Mouse (Mus musculus): ENCODE measurements around the gene Hoxd8. TPM values are rescaled to one million over a fixed set of nuclear protein-coding genes. Genes with fewer than 3 reads are reported as not detected.

Hoxd8 gene
- total RNA-seq, 2 experiments from 2014 or later: 1.9 to 2.5 TPM

DNA sequence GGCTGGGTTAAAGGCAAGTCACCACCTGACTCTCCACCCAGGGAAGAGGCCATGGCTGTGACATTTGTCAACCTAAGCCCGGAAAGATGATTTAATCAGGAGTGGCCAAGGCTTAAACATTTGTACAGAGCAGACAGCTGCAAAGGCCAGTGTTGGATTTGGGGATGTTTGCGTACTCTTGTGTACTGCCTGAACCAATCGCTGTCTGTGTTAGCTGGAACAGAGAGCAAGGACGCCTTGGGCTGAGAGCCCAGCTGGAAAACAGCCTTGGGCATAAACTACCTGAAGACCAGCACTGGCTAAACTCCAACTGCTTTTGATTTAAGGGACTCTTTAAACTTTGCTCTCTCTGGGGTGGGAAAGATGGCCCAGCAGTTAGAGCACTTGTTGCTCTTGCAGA is 4.3 kb downstream of the Hoxd8 start:
- intact Hi-C loops (cut with DNase I): loop anchor here (10.0 kb wide), 1 partner anchor 1076 kb away; no protein-coding TSS in a partner anchor

DNA sequence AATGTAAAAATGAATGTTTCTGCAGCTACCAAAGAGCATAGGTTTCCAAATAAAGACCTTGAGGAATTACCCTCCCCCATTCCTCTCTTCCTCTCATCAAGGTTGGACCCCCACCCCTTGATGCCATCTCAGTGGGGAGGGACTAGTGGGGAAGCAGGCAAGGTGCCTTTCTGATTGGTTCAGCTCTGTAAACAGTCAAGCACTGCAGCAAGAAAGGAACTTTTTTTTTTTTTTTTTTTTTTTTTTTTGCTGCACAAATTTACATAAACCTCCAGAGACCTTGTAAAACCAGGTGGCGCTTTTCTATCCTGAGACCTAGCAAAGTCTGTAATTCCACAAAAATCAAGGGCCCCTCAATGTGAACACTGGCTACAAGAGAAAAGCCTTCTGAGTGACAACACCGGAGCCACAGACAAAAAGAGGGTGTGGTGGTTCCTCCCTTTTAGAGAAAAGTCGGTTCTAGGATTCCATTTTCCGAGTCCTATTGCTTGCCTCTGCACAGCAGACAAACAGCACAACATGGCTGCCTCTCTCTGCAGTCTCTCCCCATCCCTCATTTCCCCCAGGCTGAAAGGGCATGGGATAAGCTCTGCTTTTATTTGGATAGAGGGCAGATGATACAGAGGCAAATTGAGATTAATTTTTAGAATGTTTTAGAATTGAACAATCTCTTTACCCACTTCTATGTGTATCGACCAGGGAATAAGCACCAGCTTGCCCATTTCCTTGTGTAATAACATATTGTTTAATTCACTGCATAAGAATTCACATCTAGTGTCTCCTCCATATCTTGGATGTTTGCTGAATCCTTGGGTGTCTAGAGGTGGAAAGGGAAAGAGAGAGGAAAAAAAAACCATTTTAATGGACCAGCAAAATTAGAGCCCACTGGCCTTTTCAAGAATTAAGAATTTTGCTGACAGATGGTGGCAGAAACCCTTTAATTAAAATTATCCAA is 5.3 kb downstream of the Hoxd8 start:
- no peak for DNase-seq
- intact Hi-C loops (cut with DNase I): loop anchor here (10.0 kb wide), 1 partner anchor 1075 kb away; no protein-coding TSS in a partner anchor

More for the DNA sequence above, 4.3 kb downstream of the Hoxd8 start:
- DNase-seq: no peak

DNA sequence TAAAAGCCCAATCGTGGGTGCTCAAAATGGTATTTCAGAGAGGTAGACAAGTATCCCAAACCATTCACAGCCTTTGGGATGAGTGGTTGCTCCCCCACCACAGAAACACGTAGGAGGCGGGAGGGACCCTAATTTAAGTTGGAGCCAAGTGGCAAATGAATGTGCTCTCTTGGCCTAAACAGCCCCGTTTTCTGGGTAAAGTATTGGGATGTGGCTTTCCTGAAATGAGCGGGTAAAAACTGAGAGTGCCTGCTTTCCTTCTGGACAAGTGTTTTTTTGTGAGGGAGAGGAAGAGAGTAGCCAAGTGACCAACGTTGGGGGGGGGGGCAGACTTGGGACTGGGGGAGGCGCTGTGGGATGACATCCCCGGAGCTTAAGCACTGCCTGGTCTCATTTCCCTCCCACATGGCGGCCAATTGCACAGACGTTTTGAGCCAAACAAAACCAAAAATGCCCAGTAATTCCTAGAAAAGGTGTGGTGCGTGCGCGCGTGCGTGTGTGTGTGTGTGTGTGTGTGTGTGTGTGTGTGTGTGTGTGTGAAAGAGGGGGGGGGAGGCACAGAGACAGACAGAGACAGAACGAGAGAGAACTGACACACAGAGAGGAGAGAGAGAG is 6.6 kb downstream of the Hoxd8 start:
- intact Hi-C loops (cut with DNase I): no loop called here
- DNase-seq: no peak

DNA sequence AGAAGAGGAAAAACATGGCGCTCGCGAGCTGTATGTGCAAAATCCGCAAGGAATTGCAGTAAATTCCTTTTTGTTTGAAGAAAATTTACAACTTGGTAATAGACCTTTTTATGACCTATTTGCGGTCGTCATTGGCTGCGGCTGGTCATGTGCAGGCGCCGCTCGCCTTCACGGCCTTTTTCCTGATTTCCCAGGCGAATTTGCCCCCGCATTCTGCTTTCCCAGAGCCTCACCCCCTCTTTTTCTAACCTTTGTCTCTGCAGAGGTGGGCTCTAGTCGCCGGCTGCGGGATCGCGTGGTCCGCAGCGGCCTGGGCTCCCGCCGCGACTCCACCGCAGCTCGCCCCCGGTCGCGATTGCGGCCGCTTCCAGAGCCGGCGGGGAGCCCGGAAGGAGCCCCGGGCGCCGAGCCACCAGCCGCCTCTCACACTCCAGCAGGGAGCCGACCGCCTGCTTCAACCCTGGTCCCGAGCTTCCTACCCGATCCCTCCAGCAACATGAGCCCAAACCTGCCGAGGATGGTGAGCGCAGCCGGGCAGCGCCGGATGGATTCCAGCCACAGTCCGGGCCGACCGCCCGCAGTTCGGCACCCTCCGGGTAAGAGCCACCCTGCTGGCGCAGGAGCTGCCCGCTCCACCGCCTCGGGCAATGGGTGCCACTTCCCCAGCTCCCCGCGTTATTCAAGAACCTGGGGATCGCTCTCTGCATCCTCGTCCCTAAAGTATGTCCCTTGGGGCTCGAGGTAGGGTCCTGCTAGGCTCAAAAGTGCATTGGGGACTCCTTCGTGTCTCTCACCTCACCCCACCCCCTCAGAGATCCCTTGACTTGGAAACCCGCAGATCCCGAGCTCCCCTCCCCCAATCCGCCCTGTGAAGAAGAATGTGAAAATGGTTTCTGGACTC is 7.6 kb downstream of the Hoxd8 start, which contains the start of the genes Hoxd3 and Hoxd4:
Gene Hoxd3, plus strand, starts transcription at position 207 of the 901 bp plus-strand sequence.
Gene Hoxd4, plus strand, starts transcription at position 209 of the 901 bp plus-strand sequence.
- intact Hi-C loops (cut with DNase I): no loop called here
- DNase-seq: peak in 1 of 2 experiments; percentile 52

DNA sequence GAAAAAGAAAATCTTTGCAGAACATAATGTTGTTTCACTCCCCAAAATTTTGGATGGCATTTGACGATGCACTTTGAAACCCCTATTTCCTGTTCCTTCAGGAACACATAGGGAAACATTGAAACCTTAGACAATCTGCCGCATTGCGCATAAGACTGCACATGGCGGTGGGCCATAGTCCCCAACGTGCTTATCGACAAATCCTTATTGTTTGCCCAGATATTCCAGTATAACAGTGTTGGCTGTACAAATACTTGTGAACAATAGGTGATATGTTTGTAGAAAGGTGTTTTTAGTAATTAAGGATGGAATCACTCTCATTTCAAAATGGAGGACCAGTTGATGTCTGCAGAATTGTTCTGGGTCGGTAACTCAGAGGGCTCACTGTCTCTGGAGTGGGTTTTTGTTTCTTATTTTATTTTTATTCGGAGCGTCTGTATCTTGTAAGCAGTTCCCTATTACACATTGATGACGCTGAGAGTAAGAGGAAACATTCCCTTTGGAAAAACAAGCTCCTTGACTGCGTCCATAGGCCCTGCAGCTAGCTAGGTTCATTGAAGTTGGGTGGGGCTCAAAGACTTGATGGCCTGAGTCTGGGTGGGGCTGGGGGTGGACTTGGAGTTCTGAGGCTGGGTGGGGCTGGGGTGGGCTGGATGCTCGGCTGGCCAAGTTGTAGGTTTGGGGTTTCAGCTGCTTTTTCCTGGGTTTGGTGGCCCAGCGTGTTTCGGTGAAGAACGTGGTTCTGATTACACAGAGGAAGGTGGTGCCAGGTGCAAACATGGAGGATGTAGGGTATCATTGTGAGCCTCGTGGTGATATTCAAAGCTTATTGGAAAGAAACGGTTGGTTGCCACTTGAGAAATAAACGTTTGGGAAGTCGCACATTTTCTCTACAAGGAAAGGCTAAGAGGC is 9.1 kb downstream of the Hoxd8 start:
- intact Hi-C loops (cut with DNase I): no loop called here
- DNase-seq: no peak

DNA sequence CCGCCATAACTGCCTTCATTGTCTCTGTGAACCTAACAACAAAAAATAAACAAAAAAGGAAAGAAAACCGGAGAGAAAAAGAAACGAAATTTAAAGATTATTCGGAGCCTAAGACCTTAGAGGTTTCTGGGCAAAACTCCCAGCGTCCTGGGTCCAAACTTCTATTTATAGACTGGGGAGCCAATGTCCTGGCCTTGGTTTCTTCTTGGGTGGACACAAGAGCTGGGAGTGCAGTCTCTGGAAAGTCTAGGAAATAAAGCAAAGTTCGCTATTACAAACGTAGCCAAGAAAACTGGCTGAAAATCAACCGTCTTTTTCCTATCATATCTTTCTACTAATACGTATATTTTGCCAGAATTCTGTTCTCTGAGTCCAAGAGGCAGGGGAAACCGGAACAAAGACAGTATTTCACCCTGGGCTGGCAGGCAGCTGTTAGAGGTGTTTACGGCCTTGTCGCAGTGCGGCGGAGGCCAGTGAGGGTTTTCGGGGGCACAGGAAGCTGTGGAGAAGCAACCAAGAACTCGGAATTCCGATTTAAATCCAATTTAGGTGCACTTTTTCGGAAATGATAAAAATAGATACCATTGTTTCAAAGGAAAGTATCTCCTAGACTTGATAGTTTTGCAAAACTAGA is 9.9 kb downstream of the Hoxd8 start:
- no peak for DNase-seq
- intact Hi-C loops (cut with DNase I): no loop called here

DNA sequence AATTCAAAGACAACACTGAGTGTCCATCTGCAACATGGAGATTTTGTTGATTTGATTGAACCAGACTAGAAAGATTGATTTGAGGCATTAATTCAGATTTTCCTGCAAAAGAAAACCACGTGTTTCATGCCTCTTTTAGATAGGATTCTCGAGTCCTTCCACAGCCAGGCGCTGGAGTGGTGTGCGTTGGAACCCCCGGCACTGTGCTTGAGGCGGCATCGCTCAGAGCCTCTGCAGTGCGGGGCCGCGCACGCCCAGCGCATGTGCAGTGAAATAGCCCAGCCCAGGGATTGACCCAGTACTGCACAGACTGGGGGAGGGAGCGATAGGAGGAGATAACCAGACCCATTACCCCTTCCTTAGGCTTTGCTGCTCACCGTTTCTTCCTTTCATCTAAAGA is 10.5 kb downstream of the Hoxd8 start:
- no peak for DNase-seq
- intact Hi-C loops (cut with DNase I): loop anchor here (1.0 to 5.0 kb wide), 4 partner anchors 249 to 597 kb away; no protein-coding TSS in a partner anchor

DNA sequence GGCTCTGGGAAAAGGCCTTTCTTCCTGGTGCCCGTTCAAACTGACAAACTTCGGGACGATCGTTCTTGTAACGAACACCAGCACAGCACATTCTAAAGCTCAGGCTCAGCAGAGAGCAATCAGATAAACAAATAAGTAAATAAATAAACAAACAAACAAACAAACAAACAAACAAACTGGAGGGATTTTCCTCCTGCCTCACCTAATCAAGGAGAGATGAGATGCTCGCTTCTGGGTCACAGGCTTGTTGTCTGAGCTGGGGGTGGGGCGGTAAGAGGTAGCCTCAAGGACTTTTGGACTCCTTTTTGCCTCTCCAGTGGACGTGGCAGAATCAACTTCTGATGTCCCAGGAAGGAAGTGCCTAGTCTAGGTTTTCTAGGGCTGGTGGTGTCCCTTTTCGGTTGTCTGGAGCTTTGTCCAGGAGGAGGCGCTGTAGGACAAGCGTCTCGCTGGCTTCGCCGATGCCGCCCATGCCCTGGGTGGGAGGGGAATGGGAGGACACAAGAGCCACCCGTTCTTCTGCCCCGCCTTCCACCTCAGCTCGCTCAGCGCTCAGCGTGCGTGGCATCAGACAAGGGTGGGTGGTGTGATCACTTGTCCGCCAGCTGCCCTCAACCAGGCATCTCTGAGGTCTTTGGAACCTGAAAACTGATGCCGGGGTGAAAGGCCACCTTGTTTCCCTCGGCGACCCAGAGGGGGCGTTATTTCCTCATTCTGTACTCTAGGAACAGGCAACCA is 11.3 kb downstream of the Hoxd8 start:
- intact Hi-C loops (cut with DNase I): loop anchor here (1.0 to 5.0 kb wide), 4 partner anchors 249 to 597 kb away; no protein-coding TSS in a partner anchor
- peak; percentile 90 to 94 for DNase-seq

DNA sequence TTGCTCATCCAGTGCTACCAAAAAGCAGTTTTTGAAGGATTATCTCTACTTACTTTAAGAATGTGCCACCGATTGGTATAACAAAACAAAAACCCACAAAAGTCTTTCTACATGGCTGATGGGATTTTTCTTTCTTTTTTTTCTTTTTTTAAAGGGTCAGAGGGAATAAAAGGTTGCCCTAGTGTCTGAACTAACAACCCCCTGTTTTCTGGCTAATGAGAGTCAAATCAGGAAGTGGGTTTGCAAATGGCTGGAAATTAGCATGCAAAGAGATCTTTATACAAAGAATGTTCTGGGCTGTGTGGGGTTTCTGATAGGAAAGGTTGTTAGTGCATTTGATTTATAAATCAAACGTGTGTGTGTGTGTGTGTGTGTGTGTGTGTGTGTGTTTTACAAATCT is 16.0 kb downstream of the Hoxd8 start:
- intact Hi-C loops (cut with DNase I): no loop called here

DNA sequence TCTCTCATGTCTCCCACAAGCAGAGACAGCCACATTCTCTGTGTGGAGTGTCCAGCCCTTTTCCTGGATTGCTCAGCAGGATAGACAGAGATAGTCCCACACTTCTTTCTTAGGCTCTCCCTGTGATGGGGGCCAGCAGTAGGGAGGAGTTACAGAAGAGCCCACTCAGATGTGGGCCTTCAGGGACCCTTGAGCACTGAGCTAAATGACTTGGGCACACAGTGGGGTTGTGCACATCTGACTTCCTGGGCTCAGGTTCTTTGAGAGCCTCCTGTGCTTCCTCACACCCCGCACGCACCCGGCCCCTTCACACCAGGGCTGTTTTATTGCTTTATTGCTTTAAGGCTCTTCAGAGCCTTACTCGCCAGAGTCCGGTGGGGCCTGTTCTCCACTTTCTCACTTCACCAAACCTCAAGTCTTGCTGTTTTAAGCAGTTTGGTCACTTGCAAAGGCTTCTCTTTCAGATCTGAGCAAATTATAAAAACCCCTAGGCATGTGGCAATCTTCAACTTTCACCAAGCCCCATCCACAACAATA is 16.6 kb downstream of the Hoxd8 start:
- intact Hi-C loops (cut with DNase I): no loop called here
- DNase-seq: no peak

More for the DNA sequence above, 16.0 kb downstream of the Hoxd8 start:
- DNase-seq: no peak

DNA sequence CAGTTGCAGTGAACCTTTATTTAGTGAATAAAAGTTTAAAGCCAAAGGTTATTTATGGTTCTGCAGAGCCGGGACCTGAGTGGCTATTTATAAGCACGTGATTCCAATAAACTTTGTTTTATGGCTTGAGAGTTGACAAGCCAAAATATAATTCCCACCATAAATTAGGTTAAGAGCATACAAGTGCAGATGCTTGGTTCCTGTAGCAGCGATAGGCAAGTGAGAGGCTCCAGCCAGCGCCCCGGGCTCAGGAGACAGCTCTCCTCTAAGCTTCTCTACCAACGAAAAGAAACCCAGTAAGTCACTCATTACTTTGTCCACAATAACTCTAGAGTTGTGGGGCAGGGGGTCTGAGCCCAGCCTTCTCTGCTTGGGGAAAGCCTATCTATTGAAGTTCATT is 17.5 kb downstream of the Hoxd8 start:
- intact Hi-C loops (cut with DNase I): no loop called here
- no peak for DNase-seq

DNA sequence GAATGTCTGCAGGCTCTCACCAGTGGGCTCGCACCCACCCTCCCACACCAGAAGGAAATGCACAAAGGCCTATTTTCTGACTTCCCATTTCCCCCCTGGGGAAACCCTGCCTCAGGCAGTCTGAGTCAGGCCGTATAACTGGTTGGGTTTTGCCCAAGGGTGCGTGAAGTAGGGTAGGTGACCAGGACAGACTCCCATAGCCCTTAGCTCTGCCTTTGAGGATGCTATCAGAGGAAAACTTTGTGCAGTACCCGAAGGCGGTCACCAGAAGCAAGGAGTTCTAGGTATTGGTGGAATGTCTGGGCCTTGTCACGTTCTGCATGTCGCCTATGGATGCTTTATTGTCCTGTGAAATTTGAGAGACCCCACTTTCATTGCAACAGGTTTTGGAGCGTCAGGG is 18.5 kb downstream of the Hoxd8 start:
- no peak for DNase-seq
- intact Hi-C loops (cut with DNase I): no loop called here

DNA sequence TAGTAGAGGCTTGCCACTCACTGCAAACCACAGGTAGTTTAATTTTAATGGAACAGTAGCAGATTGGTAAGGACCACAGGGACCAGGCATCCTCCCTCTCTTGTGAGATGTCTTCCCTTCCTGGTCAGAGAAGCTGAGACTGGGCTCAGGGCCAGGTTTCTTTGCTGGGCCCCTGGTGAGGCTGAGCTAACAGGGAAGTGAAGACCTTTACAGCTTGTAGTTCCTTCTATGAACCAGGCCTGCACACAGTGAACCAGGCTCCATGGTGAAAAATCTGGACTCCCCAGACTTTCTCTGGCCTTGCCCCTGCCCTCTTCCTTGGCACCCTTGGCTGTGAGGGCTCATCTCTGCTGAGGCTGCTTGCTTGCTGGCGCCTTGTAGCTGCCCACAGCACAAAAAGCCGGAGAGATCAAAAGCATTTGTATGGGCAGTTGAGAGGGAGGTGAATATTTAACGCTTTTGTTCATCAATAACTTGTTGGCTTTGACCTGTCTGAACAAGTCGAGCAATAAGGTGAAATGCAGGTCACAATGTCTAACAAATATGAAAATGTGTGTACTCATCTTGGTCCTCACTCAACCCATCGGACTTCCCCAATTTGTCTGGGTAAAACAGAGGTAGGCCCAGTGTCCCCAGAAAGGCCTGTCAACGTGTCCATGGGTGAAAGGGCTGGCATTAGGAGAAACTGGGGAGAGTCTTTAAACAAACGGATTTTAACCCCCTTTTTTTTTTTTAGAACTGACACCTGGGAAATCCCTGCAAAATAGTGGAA is 20.0 kb downstream of the Hoxd8 start:
- intact Hi-C loops (cut with DNase I): no loop called here
- no peak for DNase-seq

DNA sequence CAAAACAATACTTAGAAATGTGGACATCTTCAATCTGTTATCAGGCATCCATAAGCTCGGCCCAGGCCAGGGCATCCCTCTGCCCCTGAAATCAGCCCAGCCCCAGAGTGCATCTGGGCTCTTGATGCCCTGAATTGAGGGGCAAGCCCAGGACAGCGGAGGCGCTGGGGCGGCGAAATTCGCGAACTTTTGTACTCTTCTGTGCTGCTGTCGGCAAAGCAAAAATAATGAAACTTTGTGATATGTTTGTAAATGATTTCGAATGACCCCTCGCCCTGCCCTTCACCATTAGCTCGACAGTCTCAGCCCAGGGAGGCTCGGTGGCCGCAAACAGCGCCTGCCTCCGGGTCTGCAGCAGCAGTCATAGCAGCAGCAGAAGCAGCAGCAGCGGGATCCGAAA is 20.8 kb downstream of the Hoxd8 start:
- DNase-seq: no peak
- intact Hi-C loops (cut with DNase I): no loop called here

DNA sequence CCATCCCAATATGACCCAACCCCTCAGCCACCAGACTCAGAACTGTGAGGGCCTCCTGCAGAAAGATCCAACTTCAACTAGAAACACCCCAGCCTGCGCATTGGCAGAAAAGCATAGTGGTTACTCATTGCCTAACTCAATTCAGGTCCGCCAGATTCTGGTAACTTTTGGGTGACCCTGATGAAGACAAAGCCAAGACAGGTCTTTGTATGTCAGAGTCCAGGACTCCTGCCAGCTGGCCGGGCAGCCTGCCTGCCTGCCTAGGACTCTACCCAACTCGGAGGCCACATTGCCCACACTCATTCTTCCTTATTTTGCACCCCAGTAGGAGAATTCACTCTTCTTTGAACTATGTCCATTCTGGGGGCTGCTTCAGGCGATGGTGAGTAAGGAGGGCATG is 22.1 kb downstream of the Hoxd8 start, which contains the start of gene Gm28230:
Gene Gm28230, plus strand, starts transcription at position 178 of the 400 bp plus-strand sequence.
- intact Hi-C loops (cut with DNase I): no loop called here
- DNase-seq: no peak

DNA sequence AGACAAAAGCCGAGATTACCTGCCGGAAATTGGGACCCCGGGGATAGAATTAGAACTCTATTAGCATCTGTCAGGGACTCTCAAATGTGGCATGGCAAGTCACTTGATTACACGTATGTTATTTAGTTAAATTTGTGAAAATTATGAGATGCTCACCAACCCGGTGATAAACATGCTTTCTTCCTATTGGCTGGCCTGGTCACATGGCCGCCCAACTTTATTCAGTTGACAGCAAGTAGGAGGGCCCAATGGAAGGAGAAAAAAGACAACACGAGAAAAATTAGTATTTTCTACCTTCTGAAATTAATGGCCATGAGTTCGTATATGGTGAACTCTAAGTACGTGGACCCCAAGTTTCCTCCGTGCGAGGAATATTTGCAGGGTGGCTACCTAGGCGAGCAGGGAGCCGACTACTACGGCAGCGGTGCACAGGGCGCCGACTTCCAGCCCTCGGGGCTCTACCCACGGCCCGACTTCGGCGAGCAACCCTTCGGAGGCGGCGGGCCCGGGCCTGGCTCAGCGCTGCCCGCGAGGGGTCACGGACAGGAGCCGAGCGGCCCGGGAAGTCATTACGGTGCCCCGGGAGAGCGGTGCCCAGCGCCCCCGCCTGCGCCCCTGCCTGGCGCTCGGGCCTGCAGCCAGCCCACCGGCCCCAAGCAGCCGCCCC is 22.7 kb downstream of the Hoxd8 start:
- DNase-seq: no peak
- intact Hi-C loops (cut with DNase I): no loop called here
